Comparison of ENCODE assay signal across 7 mouse cellular contexts in the genomic region with DNA sequence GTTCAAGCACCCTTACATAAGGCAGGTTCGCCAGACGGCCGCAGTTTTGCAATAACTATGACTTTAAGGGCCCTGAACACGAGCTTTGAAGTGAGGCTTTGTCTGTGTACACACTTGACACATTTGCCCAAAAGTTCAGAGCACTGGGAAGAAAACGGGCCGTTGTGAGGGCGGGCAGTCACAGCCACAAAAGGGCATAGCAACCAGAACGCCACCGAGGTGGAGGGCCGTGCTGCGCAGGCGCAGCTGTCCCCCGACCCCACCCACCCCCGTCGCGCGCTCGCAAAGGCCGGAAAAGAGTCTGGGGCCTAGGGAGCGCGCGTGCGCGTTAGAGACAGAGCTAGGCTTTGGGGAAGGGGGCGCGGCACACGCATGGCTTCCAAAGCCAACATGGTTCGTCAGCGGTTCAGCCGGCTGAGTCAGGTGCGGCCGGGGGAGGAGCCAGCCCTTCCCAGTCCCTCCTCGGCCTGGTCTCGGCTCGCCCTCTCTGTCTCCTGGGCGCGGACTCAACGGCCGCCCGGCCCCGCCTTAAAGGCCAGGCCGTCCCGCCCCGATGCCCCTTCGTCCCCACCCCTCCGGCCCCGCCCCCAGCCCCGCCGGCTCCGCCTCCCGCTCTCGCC. TPM values are rescaled to one million over a fixed set of nuclear protein-coding genes. Genes with fewer than 3 reads are reported as not detected.
DNase-seq lines count a peak whose midpoint lies in the region; ATAC-seq lines count a peak whose summit lies in the region.

Gene Sypl (plus strand): TSS at position 296 of the 620 bp plus-strand sequence.

- H3K9me3 ChIP-seq in intestine, embryonic 15.5 days: no peaks in the 10 kb centered on the region
- no peaks in the 10 kb centered on the region for H3K9me3 ChIP-seq in midbrain, embryonic 10.5 days (replicated peaks)

- H3K9ac ChIP-seq in intestine, embryonic 15.5 days: peak within 1 kb of the TSS; percentile 93

- no peaks in the 10 kb centered on the region for H3K27me3 ChIP-seq in intestine, embryonic 15.5 days (replicated peaks)
- H3K27me3 ChIP-seq in midbrain, embryonic 10.5 days (ENCODE audit: low read depth, poor library complexity, severe bottlenecking): no peaks in the 10 kb centered on the region

- no peaks in the 10 kb centered on the region for H3K36me3 ChIP-seq in intestine, embryonic 15.5 days
- no peaks in the 10 kb centered on the region for H3K36me3 ChIP-seq in midbrain, embryonic 10.5 days

- ATAC-seq in intestine, embryonic 15.5 days: peak; percentile 99

- H3K4me1 ChIP-seq in intestine, embryonic 15.5 days (replicated peaks): peaks cover 10% of the 10 kb centered on the region
- H3K4me1 ChIP-seq in midbrain, embryonic 10.5 days: peaks cover 41% of the 10 kb centered on the region

- H3K4me3 ChIP-seq in intestine, embryonic 15.5 days (replicated peaks): peak within 1 kb of the TSS; percentile 83
- H3K4me3 ChIP-seq in midbrain, embryonic 10.5 days: peak within 1 kb of the TSS; percentile 80

- intact Hi-C loops in gastrocnemius, postnatal 36 days (cut with DNase I): loop anchor here (5.0 kb wide), 1 partner anchor 54 kb away; no protein-coding TSS in a partner anchor
- intact Hi-C loops in left cerebral cortex, postnatal 25 days (cut with DNase I): loop anchor here (1.0 to 5.0 kb wide), 5 partner anchors 27 to 194 kb away; partner anchors contain the start of gene Atxn7l1

- peak within 1 kb of the TSS; percentile 73 for H3K4me2 ChIP-seq in intestine, embryonic 15.5 days (replicated peaks)

- peak within 1 kb of the TSS; percentile 100 for H3K27ac ChIP-seq in intestine, embryonic 15.5 days
- peak within 1 kb of the TSS; percentile 94 for H3K27ac ChIP-seq in midbrain, embryonic 10.5 days (replicated peaks)

- peak; percentile 99 for DNase-seq in adrenal gland, adult 2 months
- DNase-seq in embryo, embryonic 11.5 days (ENCODE audit: low read depth, low spot score): peak; percentile 97
- peak; percentile 95 to 97 for DNase-seq in gastrocnemius, postnatal 36 days
- peak; percentile 94 to 97 for DNase-seq in left cerebral cortex, postnatal 25 days (ENCODE audit: low spot score in 2 of 2)
- DNase-seq in midbrain, embryonic 10.5 days (ENCODE audit: low spot score): peak; percentile 97
- peak; percentile 95 for DNase-seq in right cerebral cortex, postnatal 4 days

- WGBS in intestine, embryonic 15.5 days: under 1% methylated on average over 47 of the region's 52 CpGs
- WGBS in midbrain, embryonic 10.5 days: under 1% methylated on average over 51 of the region's 52 CpGs

RNA-seq across cellular contexts. Expression of gene Sypl, which starts in this region (rescaled TPM):
- total RNA-seq in adrenal gland, adult 2 months (2021): 100 to 1,000 TPM; 109 to 117 TPM
- 27.4 and 41.4 TPM in 2 replicates for polyA plus RNA-seq in adrenal gland, adult 2 months (2012; rRNA removed)
- 100 to 1,000 TPM; 153 to 169 TPM for total RNA-seq in gastrocnemius, postnatal 36 days (2021)
- polyA plus RNA-seq in intestine, embryonic 15.5 days (2015; fragmentation: Nextera tagmentation; extraction: Ambion mirVana): 157 and 159 TPM in 2 replicates
- 10 to 100 TPM; 36.3 to 40.6 TPM for total RNA-seq in left cerebral cortex, postnatal 25 days (2021)
- polyA plus RNA-seq in midbrain, embryonic 10.5 days (2016; fragmentation: Nextera tagmentation; extraction: Ambion mirVana): 41.7 and 47.7 TPM in 2 replicates

Comparison
In these comparisons a context has a peak if more than half of its experiments do, and no peak if none do; other contexts are left out.
1. Peak in every context shown above with its lines: DNase-seq, ATAC-seq, H3K4me3 ChIP-seq and H3K27ac ChIP-seq.